Mouse (Mus musculus) layer of hippocampus, adult 8-10 months (tissue): ENCODE measurements around the gene Mdm2. TPM values are rescaled to one million over a fixed set of nuclear protein-coding genes. Genes with fewer than 3 reads are reported as not detected.
"Not testable (repeated sequence)": the region's sequence is repeated elsewhere in the genome, so short reads cannot be mapped to it uniquely, and the experiment has no call there.

Source experiments
- DNase-seq, 2 experiments: peaks; one replicate each; pipeline ENCODE4 v3.0.0; 2022; ENCODE audit warnings: low spot score in 2 of 2
- total RNA-seq, 4 experiments: library from RNA; stranded (reverse); gene quantifications; 2 replicates each; pipeline ENCODE4 v1.2.4; 2022

The Mdm2 gene
- total RNA-seq, 4 experiments from 2014 or later, result 54.5 to 67.0 (median 58.7) TPM

DNA sequence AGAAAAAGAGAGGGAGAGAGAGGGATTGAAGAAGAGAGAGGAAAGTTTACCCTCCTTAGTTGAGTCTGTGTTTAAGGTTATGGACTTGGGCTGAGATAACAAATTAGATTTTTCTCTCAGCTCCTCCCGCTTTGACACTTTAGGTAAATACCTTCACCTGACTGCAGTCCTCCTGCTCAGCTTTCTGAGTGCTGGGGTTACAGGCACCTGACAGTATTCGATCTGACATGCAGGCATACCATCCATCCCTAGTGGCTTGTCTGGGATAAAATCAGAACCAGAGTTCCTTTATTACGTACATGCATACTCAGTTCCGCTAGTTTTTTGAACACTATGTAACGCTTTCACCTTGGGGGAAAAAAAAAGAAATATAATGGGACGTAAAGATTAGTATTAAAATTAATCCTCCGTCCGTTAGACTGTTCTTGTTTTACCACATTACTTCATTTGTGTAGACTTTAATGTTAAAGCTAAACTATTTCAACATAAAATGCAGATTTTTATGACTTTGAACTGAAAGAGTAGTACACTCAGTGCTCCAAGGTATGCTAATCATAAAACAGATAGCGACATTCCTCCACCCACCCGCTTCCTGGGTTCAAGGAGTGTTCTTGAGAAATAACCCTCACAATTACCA lies 38.6 kb upstream of the Mdm2 start:
- DNase-seq, result no peak

DNA sequence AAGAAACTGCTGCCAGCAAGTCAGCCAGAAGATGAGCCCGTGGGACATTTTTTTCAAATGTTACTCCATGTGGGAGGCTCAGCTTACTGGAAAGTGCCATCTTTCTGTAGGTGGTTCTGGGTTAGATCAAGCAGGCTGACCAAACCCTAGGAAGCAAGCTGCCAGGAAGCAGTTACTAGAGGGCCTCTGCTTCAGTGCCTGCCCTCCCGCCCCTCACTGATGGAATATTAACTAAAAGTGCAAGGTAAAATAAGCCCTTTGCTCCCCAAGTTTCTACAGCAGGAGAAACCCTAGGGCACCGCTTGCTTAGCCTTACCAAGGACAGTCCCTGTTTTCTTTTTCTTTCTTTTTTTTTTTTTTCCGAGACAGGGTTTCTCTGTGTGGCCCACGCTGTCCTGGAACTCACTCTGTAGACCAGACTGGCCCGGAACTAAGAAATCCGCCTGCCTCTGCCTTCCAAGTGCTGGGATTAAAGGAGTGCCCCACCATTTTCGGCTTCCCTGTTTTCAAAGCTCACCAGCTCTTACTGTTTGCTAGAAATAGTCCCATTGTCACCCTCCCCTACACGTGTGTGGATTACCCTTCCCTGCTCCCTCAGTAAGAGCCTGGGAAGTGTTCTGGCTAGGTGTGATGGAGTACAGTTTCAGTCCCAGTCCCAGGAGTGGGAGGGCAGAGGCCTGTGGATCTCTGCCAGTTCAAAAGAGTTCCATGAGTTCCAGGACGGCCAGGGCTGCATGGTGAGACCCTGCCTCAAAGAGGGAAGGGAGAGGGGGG lies 37.9 kb upstream of the Mdm2 start:
- no peak for DNase-seq

DNA sequence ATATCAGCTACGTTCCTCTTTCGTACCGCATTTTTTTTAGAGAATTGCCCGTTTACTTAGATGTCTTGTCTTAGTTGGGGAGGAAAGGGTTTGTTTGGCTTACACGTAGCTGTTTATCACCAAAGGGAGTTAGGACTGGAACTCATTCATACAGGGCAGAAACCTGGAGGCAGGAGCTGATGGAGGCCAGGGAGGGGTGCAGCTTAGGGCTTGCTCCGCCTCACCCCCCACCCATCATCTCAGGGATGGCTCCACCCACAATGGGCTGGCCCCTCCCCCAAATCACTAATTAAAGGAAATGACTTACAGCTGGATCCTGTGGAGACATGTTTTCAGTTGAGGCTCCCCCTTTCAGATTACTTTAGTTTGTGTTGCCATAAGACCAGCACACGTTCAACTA lies 37.2 kb upstream of the Mdm2 start:
- no peak for DNase-seq

DNA sequence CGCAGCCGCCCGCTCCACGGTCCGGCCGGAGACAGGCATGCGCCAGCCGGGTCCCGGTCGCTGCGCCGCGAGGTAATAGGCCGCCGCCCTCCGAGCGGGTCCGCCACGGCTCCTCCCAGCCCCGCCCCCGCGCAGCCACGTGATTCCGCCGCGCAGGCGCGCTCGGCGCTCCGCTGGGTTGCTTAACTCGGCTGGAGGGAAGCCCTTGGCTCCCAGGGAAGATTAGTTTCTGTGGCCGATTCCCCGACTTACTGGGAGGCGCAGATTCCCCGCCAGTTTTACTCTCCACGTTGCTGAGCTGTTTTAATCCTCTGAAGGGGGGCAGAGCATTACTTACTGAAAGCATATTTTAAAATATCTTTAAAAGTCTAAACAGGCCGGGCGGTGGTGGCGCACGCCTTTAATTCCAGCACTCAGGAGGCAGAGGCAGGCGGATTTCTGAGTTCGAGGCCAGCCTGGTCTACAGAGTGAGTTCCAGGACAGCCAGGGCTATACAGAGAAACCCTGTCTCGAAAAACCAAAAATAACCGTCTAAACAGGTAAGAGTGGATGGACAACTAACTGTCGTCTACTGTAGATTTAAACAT lies 35.8 kb upstream of the Mdm2 start, which contains the start of gene Slc35e3:
Gene Slc35e3, minus strand, starts transcription at position 69 of the 587 bp plus-strand sequence.
- peak; percentile 87 to 91 for DNase-seq

DNA sequence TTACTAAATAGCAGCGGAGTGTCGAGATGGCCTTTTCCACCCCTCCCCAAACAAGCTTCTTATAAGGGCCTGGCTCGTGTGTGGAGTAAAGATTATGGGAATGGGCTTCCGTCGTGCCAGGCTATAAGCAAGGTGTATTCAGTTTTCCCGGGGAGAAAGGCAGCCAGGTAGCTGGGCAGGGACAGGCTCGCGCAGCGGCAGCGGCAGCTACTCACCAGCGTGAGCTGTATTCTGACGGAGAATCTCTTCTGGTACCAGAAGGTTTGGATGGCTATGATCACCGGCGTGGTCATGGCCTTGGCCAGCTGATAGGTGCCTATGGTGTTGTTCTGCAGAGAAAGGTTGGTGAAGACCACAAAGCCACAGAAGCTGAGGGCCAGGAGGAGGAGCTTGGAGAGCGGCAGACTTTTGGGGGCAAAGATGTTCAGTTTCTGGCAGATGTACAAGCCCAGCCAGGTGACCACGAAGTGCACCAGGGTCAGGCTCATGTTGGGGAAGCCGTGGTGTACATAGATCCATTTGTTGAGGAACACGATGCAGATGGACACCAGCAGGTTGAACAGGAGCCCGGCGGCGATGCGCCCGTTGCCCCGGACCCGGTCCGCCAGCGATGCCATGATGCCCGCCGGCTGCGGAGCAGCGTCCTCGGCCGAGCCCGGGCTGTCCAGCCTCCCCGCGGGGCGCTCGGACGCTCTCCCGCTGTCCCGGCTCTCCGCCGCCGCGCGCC lies 35.2 kb upstream of the Mdm2 start:
- not testable (repeated sequence) for DNase-seq

DNA sequence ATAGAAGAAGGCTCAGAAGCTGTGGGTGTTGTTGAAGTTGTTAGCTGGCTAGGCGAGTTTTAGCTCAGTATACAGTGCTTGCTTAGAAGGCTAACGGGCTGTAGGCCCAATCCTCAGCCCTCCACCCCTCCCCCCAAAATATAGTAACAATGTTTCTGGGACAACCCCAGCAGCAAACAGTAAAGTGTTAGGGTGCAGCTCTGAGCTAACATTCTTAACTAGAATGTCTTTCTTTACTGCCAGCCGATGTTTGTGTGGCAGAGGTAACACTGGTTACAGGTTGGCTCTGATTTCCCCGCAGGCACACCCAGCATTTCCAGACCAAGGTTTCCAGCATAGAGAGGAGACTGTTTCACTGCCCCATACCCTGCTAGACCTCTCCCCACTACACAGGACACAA lies 33.4 kb upstream of the Mdm2 start:
- no peak for DNase-seq

DNA sequence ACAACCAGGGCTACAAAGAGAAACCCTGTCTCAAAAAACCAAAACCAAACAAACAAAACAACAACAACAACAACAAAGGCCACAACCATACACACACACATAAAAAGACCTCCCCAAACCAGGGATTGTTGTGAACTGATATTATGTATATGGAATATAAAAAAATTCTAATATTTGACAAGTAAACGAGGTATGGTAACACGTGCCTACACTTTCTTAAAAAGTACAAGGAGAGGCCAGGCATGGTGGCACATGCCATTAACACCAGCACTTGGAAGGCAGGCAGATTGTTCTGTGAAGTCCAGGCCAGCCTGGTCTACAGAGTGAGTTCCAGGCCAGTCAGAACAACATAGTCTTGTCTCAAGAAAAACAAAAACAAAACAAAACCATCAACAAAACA lies 32.6 kb upstream of the Mdm2 start:
- DNase-seq, result no peak

DNA sequence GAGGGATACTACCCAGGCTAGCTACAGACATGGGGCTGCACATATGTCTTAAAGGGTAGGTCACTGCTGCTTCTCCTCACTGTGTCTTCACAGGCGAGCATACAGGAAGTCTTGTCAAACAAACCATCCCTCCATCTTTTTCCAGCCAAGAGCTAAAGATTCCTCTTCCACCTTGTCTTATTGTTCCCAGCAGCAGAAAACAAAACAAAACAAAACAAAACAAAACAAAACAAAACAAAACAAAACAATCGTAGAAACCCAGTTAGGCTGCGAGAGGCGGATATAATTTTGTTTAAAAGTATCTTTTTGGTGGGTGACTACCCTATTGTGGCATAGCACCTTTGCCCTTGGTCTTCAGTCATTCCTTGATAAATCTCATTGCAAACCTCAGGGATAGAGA lies 32.1 kb upstream of the Mdm2 start:
- DNase-seq, result no peak

DNA sequence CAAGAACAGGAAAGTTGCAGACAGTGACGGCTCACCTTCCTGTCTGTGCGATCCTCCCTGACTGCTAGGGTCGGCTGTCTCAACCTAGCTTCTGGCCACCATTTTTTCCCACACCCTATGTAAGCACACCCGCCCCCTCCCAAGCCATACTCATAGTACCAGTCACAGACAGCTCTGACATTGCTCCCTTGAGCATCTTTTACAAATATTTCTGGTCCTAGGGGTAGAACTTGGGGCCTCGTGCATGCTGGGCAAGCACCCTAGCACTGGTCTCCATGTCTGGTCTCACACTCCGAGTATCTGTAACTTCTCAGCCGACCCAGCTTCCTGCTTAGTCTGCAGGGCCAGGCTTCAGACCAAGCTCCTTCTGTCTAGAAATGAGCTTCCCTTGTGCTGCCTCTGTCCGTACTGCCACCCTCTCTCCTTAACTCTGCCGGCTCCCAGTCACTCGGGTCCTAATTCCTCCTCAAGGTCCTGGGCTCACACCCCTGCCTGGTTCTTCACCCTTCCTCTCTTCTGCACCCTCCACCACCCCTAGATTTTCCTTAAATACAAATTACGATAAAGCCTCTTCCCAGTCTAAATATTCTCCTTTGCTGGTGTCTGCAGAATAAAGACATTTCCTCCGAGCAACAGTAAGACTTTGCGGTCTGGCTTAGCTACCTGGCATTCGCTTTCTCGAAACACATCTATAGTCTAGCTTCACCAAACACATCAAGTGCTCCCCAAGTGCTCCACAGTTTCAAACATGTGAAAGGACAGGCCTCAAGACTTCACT lies 31.3 kb upstream of the Mdm2 start:
- DNase-seq, result no peak

DNA sequence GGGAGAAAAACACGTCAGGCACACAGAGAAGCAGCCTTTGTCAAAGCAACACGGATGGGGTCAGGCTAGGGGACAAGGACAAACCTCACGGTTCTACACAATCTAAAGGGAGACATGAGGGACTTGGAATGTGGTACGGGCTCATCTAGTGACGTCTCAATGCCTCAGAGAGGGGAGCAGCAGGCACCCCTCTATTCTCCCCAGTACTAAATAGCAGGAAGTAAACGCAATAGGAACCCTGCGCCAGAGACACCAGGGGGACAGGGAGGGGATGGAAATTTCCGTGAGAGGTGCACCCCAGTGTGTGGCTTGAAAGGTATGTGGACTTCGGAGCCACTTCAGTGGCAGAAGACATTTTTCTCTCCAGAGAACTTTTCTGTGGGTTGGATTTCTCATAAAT lies 30.4 kb upstream of the Mdm2 start:
- no peak for DNase-seq

DNA sequence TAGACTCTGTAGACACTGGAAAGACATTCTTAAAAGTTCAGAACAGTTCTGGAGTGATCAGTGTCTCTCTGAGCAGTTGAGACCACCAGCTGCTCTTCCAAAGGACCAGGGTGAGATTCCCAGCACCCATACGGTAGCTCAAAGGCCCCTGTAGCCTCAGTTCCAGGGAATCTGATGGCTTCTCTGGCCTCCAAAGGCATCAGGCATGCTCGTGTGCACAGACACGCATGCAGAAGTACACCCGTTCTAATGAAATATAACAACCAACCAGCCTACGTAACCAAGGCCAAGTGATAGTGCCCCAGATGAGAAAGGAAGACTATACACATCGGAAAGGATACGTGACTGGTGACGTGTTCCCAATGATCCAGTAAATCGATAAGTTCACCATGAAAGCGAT lies 29.6 kb upstream of the Mdm2 start:
- DNase-seq, result no peak

DNA sequence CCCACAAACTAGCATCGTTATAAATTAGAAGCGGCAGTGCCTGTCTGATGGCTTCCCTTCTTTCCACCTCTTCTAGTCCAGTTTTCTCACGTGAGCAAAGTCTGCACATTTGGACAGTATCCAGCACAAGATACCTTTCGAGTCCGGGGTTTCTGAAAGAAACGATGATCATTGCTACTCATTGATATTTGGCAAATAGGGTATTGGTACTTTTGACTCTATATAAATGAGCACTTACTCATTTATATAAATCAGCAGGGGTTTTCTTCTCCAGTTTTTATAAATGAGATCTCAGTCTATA lies 29.0 kb upstream of the Mdm2 start:
- no peak for DNase-seq

DNA sequence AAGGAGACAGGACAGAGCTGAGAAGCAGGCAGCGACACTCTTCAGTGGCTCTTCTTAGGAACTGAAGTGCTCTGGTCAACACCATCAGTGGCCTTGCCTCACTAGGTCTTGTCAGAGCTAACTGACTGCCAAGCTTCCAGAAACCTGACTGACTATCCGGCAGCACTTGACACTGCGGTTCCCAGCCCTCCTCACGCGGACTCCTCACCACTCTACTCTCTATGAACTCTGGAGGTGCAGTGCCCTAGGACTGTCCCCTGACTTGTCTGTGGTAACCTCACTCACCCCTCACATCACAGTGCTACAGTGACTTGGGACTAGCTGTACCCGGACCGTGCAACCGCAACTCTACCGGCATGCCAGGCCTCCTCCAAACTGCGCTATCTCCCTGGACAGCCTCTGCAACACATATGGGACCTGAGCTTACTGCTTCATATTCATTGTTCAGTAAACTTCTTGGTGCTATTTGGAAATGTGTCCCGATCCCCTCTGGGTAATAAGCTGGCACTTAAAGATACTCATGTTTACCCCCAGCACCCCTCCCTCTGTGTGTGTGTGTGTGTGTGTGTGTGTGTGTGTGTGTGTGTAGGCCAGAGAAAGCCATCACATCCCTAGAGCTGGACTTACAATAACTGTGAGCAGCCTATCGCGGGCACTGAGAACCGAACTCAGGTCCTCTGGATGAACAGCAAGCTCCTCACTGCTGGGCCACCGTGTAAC lies 28.5 kb upstream of the Mdm2 start:
- DNase-seq, result no peak

DNA sequence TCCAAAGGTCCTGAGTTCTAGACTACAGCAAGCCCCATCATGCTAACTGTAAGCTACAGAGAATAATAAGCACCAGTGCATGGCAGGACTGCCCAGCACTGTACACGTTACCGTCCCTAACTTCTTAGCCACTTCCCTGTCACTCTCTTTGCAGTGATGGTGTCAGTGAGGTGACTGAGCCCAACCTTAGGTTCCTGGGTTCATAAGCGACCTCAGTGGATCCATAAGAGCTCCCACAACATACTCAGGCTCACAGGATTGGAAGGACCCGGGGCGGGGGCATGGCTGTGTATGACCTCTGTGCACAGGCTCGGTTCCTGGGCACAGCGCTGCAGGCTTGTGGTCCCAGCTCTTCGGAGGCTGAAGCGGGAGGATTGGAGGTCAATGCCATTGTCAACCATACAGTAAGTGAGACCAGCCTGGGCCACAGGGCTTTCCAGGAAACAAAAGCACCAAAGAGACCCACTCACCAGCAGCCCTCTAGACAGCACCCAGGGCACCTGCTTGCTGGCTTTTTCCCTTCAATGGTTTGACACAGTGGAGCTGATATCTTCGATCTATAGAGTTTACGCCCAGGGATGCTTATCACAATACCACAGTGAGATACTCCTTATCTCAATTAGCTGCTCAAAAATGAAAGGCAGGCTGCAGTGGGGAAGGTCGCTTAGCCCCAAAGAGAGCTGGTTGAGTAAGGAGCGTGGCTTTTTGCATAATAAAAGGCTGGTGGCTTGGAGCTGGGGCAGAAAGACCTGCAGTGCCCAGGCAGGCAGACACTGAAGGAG lies 27.8 kb upstream of the Mdm2 start:
- DNase-seq, result no peak

DNA sequence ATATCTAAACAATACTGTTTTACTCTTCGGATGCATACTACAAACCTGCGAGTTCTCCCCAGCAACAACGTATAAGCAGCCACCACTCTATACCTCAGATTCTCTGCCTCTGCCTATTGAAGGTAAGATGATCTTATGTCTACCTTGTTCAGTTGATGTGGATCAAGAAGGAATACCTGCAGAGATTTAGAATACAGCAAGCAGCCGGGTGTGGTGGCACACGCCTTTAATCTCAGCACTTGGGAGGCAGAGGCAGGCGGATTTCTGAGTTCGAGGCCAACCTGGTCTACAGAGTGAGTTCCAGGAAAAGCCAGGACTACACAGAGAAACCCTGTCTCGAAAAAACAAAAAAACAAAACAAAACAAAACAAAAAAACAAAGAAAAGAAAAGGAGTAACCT lies 26.9 kb upstream of the Mdm2 start:
- DNase-seq, result not testable (repeated sequence)

DNA sequence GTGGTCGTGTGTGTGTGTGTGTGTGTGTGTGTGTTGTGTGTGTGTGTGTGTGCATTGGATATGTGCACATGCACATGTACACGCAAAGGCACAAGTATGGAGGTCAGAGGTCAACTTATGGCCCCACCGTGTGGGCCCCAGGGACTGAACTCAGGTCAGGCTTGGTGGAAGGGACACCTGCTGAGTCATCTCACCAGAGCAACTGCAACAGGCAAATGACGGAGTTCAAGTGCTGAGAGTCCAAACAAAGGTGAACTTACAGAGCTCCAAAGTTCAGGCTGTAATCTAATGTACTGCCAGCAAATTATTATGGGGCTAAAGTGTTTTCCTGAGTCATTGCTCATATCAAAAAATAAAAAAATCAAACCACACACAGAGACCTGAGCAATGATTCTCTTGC lies 26.5 kb upstream of the Mdm2 start:
- DNase-seq, result no peak

DNA sequence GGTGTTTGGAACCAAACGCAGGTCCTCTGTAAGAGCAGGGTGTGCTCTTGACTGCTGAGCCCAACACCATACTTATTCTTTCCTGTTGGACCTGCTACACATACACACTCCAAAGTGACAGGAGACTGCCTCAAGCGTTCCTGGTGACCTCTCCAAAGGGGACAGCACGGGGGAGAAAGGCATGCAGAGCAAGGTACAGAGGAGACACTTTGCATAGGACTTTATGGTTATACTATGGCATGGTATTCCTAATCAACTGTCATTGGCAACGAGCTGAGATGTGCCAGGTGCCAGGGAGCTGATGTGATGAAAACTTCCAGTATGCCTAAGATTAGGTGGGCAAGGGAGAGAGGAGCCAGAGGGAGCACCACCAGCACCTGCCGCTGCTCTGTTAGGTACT lies 26.0 kb upstream of the Mdm2 start:
- no peak for DNase-seq

DNA sequence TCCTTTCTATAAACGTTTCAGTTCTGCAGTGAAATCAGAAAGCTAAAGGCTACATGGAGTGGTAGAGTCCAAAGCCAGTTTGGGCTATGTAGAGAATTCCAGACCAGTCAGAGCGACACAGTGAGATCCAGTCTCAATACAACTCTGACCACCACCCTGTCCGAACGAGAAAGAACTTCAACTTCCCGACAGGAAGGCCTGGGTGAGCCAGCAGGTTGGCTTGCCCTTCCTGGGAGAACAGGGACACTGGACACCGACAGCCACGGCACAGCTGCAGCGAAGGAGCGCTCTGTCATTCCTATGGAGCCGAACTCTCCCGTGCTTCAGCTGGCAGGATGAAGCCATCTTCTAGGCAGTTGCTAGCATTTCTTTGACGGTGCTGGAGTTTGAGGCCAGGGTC lies 24.8 kb upstream of the Mdm2 start:
- DNase-seq, result not testable (repeated sequence)

DNA sequence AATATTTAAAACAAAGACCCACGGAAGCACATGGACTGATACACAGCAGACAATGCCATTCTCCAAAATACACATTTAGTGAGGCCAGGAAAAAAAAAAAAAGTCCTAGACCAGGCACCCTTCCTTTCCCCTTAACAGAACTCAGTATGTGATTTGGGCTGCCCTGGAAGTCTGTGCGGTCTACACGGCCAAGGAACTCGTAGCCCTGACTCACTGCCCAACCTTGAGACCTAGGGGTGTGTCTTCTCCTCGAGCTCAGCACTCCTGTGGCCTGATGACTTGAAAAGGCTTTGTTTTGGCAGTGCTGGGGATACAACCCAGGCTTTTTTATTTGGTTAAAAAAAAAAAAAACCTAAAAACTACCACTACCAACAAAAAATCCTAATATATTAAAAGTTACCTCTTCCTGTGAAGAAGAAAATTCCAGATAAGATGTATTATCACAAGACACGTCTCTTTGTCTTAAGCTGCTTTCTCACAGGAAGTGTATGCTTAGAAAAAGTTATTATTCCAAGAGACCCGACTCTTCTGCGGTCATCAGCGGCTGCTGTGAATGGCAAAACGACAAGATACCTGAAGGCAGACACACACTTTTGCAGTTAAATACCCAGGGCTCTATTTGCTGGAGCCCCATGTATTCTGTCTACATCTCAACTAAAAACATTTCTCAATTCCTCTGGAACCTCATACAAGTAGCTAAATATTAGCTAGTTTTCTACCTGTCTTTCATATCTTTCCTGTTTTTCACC lies 23.7 kb upstream of the Mdm2 start:
- not testable (repeated sequence) for DNase-seq
